Mouse (Mus musculus): ENCODE data around the gene Apex1.

- TF ChIP-seq CTCF (IDR thresholded peaks at IDR 0.05; ENCODE audit: low read depth, low read length) = no peak
- TF ChIP-seq POLR2A (IDR thresholded peaks at IDR 0.05; ENCODE audit: borderline replicate concordance, low read depth, low read length) = no peak
Observed at GRCm38 (mm10) chr14:50924281-50925064, at the start of gene Apex1, which contains the start of gene Osgep.
